Mouse (Mus musculus): ENCODE results near the gene Slc38a4. TPM values are rescaled to one million over a fixed set of nuclear protein-coding genes. Genes with fewer than 3 reads are reported as not detected.
A peak's percentile ranks its signal among the peaks of the same experiment; 100 is the strongest.

The Slc38a4 gene
- polyA plus RNA-seq (2012) = 0.01 TPM in 1 of 2 replicates, not detected in the other

- no peaks in the 10 kb centered on the region for H3K36me3 ChIP-seq (ENCODE audit: control insufficient read depth)
- no peaks in the 10 kb centered on the region for H3K4me1 ChIP-seq (ENCODE audit: control insufficient read depth)
- H3K9me3 ChIP-seq (ENCODE audit: control insufficient read depth, low read length) = peaks cover 22% of the 10 kb centered on the region
- peaks cover 28% of the 10 kb centered on the region for H3K27me3 ChIP-seq (ENCODE audit: control insufficient read depth)
- TF ChIP-seq TAL1 (IDR thresholded peaks at IDR 0.05; ENCODE audit: low read length) (no peak), GATA1 (IDR thresholded peaks at IDR 0.05; ENCODE audit: low read length) (no peak)
- H3K4me3 ChIP-seq (replicated peaks) = peak within 1 kb of the TSS; percentile 53
Measured at GRCm38 (mm10) chr15:97055794-97056193, at the start of gene Slc38a4. TSS of gene Slc38a4 (minus strand) at chr15:97055956.

GRCm38 (mm10) chr15:97104889-97105391 lies 49.2 kb upstream of the Slc38a4 start:
- TF ChIP-seq TAL1 (IDR thresholded peaks at IDR 0.05; ENCODE audit: low read length) = no peak
- no peak for TF ChIP-seq GATA1 (IDR thresholded peaks at IDR 0.05; ENCODE audit: low read length)
- Histone ChIP-seq H3K27me3 (ENCODE audit: control insufficient read depth) (no peaks in the 10 kb centered on the region), H3K4me3 (replicated peaks) (no peak overlapping the region), H3K4me1 (ENCODE audit: control insufficient read depth) (no peaks in the 10 kb centered on the region), H3K9me3 (ENCODE audit: control insufficient read depth, low read length) (no peaks in the 10 kb centered on the region), H3K36me3 (ENCODE audit: control insufficient read depth) (no peaks in the 10 kb centered on the region)

GRCm38 (mm10) chr15:97104048-97104447 lies 48.3 kb upstream of the Slc38a4 start:
- Histone ChIP-seq H3K27me3 (ENCODE audit: control insufficient read depth) (no peaks in the 10 kb centered on the region), H3K36me3 (ENCODE audit: control insufficient read depth) (no peaks in the 10 kb centered on the region), H3K4me3 (replicated peaks) (no peak overlapping the region), H3K9me3 (ENCODE audit: control insufficient read depth, low read length) (no peaks in the 10 kb centered on the region), H3K4me1 (ENCODE audit: control insufficient read depth) (no peaks in the 10 kb centered on the region)
- no peak for TF ChIP-seq TAL1 (IDR thresholded peaks at IDR 0.05; ENCODE audit: low read length)
- TF ChIP-seq GATA1 (IDR thresholded peaks at IDR 0.05; ENCODE audit: low read length) = no peak

- no peak for TF ChIP-seq TAL1 (IDR thresholded peaks at IDR 0.05; ENCODE audit: low read length)
- no peak for TF ChIP-seq GATA1 (IDR thresholded peaks at IDR 0.05; ENCODE audit: low read length)
- H3K4me3 ChIP-seq (replicated peaks) = no peak overlapping the region
- H3K27me3 ChIP-seq (ENCODE audit: control insufficient read depth) = no peaks in the 10 kb centered on the region
- H3K9me3 ChIP-seq (ENCODE audit: control insufficient read depth, low read length) = no peaks in the 10 kb centered on the region
- no peaks in the 10 kb centered on the region for H3K36me3 ChIP-seq (ENCODE audit: control insufficient read depth)
- H3K4me1 ChIP-seq (ENCODE audit: control insufficient read depth) = no peaks in the 10 kb centered on the region
Measured at GRCm38 (mm10) chr15:97102811-97103210, 47.1 kb upstream of the Slc38a4 start.

GRCm38 (mm10) chr15:97102181-97102580 lies 46.4 kb upstream of the Slc38a4 start:
- TF ChIP-seq GATA1 (IDR thresholded peaks at IDR 0.05; ENCODE audit: low read length) (no peak), TAL1 (IDR thresholded peaks at IDR 0.05; ENCODE audit: low read length) (no peak)
- Histone ChIP-seq H3K27me3 (ENCODE audit: control insufficient read depth) (no peaks in the 10 kb centered on the region), H3K4me3 (replicated peaks) (no peak overlapping the region), H3K4me1 (ENCODE audit: control insufficient read depth) (no peaks in the 10 kb centered on the region), H3K36me3 (ENCODE audit: control insufficient read depth) (no peaks in the 10 kb centered on the region), H3K9me3 (ENCODE audit: control insufficient read depth, low read length) (no peaks in the 10 kb centered on the region)

- H3K4me1 ChIP-seq (ENCODE audit: control insufficient read depth) = no peaks in the 10 kb centered on the region
- TF ChIP-seq TAL1 (IDR thresholded peaks at IDR 0.05; ENCODE audit: low read length) (no peak), GATA1 (IDR thresholded peaks at IDR 0.05; ENCODE audit: low read length) (no peak)
- no peaks in the 10 kb centered on the region for H3K27me3 ChIP-seq (ENCODE audit: control insufficient read depth)
- H3K36me3 ChIP-seq (ENCODE audit: control insufficient read depth) = no peaks in the 10 kb centered on the region
- H3K9me3 ChIP-seq (ENCODE audit: control insufficient read depth, low read length) = peaks cover 4% of the 10 kb centered on the region
- H3K4me3 ChIP-seq (replicated peaks) = no peak overlapping the region
Measured at GRCm38 (mm10) chr15:97099101-97099500, 43.3 kb upstream of the Slc38a4 start.

- H3K9me3 ChIP-seq (ENCODE audit: control insufficient read depth, low read length) = peaks cover 4% of the 10 kb centered on the region
- H3K36me3 ChIP-seq (ENCODE audit: control insufficient read depth) = no peaks in the 10 kb centered on the region
- TF ChIP-seq TAL1 (IDR thresholded peaks at IDR 0.05; ENCODE audit: low read length) = no peak
- no peak for TF ChIP-seq GATA1 (IDR thresholded peaks at IDR 0.05; ENCODE audit: low read length)
- H3K4me3 ChIP-seq (replicated peaks) = no peak overlapping the region
- no peaks in the 10 kb centered on the region for H3K4me1 ChIP-seq (ENCODE audit: control insufficient read depth)
- H3K27me3 ChIP-seq (ENCODE audit: control insufficient read depth) = no peaks in the 10 kb centered on the region
Measured at GRCm38 (mm10) chr15:97097548-97097947, 41.8 kb upstream of the Slc38a4 start.

GRCm38 (mm10) chr15:97089526-97089925 lies 33.8 kb upstream of the Slc38a4 start:
- Histone ChIP-seq H3K9me3 (ENCODE audit: control insufficient read depth, low read length) (peaks cover 2% of the 10 kb centered on the region), H3K36me3 (ENCODE audit: control insufficient read depth) (no peaks in the 10 kb centered on the region), H3K27me3 (ENCODE audit: control insufficient read depth) (no peaks in the 10 kb centered on the region), H3K4me1 (ENCODE audit: control insufficient read depth) (no peaks in the 10 kb centered on the region), H3K4me3 (replicated peaks) (no peak overlapping the region)
- TF ChIP-seq TAL1 (IDR thresholded peaks at IDR 0.05; ENCODE audit: low read length) = no peak
- TF ChIP-seq GATA1 (IDR thresholded peaks at IDR 0.05; ENCODE audit: low read length) = no peak

GRCm38 (mm10) chr15:97085833-97086232 lies 30.1 kb upstream of the Slc38a4 start:
- Histone ChIP-seq H3K27me3 (ENCODE audit: control insufficient read depth) (no peaks in the 10 kb centered on the region), H3K4me3 (replicated peaks) (no peak overlapping the region), H3K4me1 (ENCODE audit: control insufficient read depth) (no peaks in the 10 kb centered on the region), H3K36me3 (ENCODE audit: control insufficient read depth) (no peaks in the 10 kb centered on the region), H3K9me3 (ENCODE audit: control insufficient read depth, low read length) (no peaks in the 10 kb centered on the region)
- TF ChIP-seq GATA1 (IDR thresholded peaks at IDR 0.05; ENCODE audit: low read length) (no peak), TAL1 (IDR thresholded peaks at IDR 0.05; ENCODE audit: low read length) (no peak)

GRCm38 (mm10) chr15:97077665-97078064 lies 21.9 kb upstream of the Slc38a4 start:
- H3K4me1 ChIP-seq (ENCODE audit: control insufficient read depth) = no peaks in the 10 kb centered on the region
- TF ChIP-seq TAL1 (IDR thresholded peaks at IDR 0.05; ENCODE audit: low read length) (no peak), GATA1 (IDR thresholded peaks at IDR 0.05; ENCODE audit: low read length) (no peak)
- H3K27me3 ChIP-seq (ENCODE audit: control insufficient read depth) = no peaks in the 10 kb centered on the region
- H3K9me3 ChIP-seq (ENCODE audit: control insufficient read depth, low read length) = no peaks in the 10 kb centered on the region
- no peaks in the 10 kb centered on the region for H3K36me3 ChIP-seq (ENCODE audit: control insufficient read depth)
- no peak overlapping the region for H3K4me3 ChIP-seq (replicated peaks)
